Mouse (Mus musculus) liver, embryonic 16.5 days (tissue): ENCODE results near the gene Gm17606. TPM values are rescaled to one million over a fixed set of nuclear protein-coding genes. Genes with fewer than 3 reads are reported as not detected.
A peak's percentile ranks its signal among the peaks of the same experiment; 100 is the strongest.
"Not testable (repeated sequence)": the region's sequence is repeated elsewhere in the genome, so short reads cannot be mapped to it uniquely, and the experiment has no call there.

Experiments used
- ATAC-seq: fragments of 200-750 bp; cut with Nextera tagmentation; 2 replicates; pipeline ENCODE4 v1.8.0; 2017; ENCODE audit warnings: low read depth, mild to moderate bottlenecking, moderate number of reproducible peaks, moderate library complexity
- H3K27ac ChIP-seq: fragments of 300-500 bp; sonication (generic); 2 replicates; pipeline ENCODE4 v1.5.1; 2014; ENCODE audit warnings: mild to moderate bottlenecking, low read length
- H3K27me3 ChIP-seq: fragments of 300-500 bp; sonication (generic); 2 replicates; pipeline ENCODE4 v1.6.1; 2014; ENCODE audit warnings: low read depth, low read length, mixed read lengths; ENCODE audit not compliant: control insufficient read depth, insufficient read depth
- H3K36me3 ChIP-seq: fragments of 300-500 bp; sonication (generic); 2 replicates; pipeline ENCODE4 v1.6.1; 2014; ENCODE audit warnings: mild to moderate bottlenecking; ENCODE audit not compliant: control insufficient read depth, insufficient read depth
- H3K4me1 ChIP-seq: fragments of 300-500 bp; sonication (generic); 2 replicates; pipeline ENCODE4 v1.6.1; 2014; ENCODE audit warnings: low read depth, low read length, mixed read lengths; ENCODE audit not compliant: control insufficient read depth
- H3K4me2 ChIP-seq: fragments of 300-500 bp; sonication (generic); 2 replicates; pipeline ENCODE4 v1.6.1; 2014; ENCODE audit warnings: low read depth, low read length, mixed read lengths
- H3K4me3 ChIP-seq: fragments of 300-500 bp; sonication (generic); 2 replicates; pipeline ENCODE4 v1.5.1; 2014; ENCODE audit warnings: low read depth, mild to moderate bottlenecking, low read length
- H3K9ac ChIP-seq: fragments of 300-500 bp; sonication (generic); 2 replicates; pipeline ENCODE4 v1.6.1; 2014; ENCODE audit warnings: low read depth, low read length
- H3K9me3 ChIP-seq: fragments of 300-500 bp; sonication (generic); replicated peaks from 2 replicates; pipeline ENCODE4 v1.6.1; 2016; ENCODE audit warnings: low read length; ENCODE audit not compliant: control insufficient read depth
- WGBS: fragments of 180-500 bp; shearing (Covaris S2); extraction: QIAGEN DNeasy Blood & Tissue Kit; methylation state at CpG from one replicate; pipeline ENCODE4 v1.1.7; 2014; ENCODE audit not compliant: insufficient replicate concordance; 5-methylcytosine and 5-hydroxymethylcytosine counted together
- polyA plus RNA-seq: library from polyadenylated mRNA; unstranded; fragments of >200 nt; fragmentation: Nextera tagmentation; extraction: Ambion mirVana; gene quantifications from 2 replicates; pipeline ENCODE4 v1.2.1, GENCODE M21; 2015

Gm17606 gene
- polyA plus RNA-seq, 1 experiment from 2014 or later = not detected

- H3K27ac ChIP-seq = peak overlapping the region; percentile 95
- peak; percentile 99 for ATAC-seq
- no peaks in the 10 kb centered on the region for H3K9me3 ChIP-seq
- H3K4me2 ChIP-seq = peak overlapping the region; percentile 68
- H3K27me3 ChIP-seq = no peaks in the 10 kb centered on the region
- peak overlapping the region; percentile 82 for H3K4me3 ChIP-seq
- H3K36me3 ChIP-seq = no peaks in the 10 kb centered on the region
- H3K4me1 ChIP-seq = peaks cover 30% of the 10 kb centered on the region
- peak overlapping the region; percentile 86 for H3K9ac ChIP-seq
- under 1% methylated on average over 46 of the region's 46 CpGs for WGBS
Measured at GRCm38 (mm10) chr14:54603038-54603654, 37.6 kb upstream of the Gm17606 start.

- H3K9ac ChIP-seq = no peak overlapping the region
- WGBS = 88% methylated on average over 8 of the region's 8 CpGs
Measured at GRCm38 (mm10) chr14:54603686-54604085, 37.1 kb upstream of the Gm17606 start.

GRCm38 (mm10) chr14:54605752-54606321 lies 34.9 kb upstream of the Gm17606 start, which contains the start of gene 4931414P19Rik:
Gene 4931414P19Rik (minus strand): TSS chr14:54605993.
- no peaks in the 10 kb centered on the region for H3K9me3 ChIP-seq
- peak within 1 kb of the TSS; percentile 71 for H3K4me3 ChIP-seq
- H3K9ac ChIP-seq = peak within 1 kb of the TSS; percentile 82
- H3K4me2 ChIP-seq = peak within 1 kb of the TSS; percentile 92
- H3K27me3 ChIP-seq = no peaks in the 10 kb centered on the region
- ATAC-seq = peak; percentile 49
- peaks cover 30% of the 10 kb centered on the region for H3K4me1 ChIP-seq
- peak within 1 kb of the TSS; percentile 88 for H3K27ac ChIP-seq
- 0% methylated on average over 29 of the region's 39 CpGs for WGBS
- no peaks in the 10 kb centered on the region for H3K36me3 ChIP-seq

More at GRCm38 (mm10) chr14:54603686-54604085, 37.1 kb upstream of the Gm17606 start:
- no peak for ATAC-seq
- Histone ChIP-seq H3K36me3 (no peaks in the 10 kb centered on the region), H3K4me2 (peak overlapping the region; percentile 61), H3K9me3 (no peaks in the 10 kb centered on the region), H3K4me3 (peak overlapping the region; percentile 82), H3K27ac (peak overlapping the region; percentile 95), H3K4me1 (peaks cover 30% of the 10 kb centered on the region), H3K27me3 (no peaks in the 10 kb centered on the region)

GRCm38 (mm10) chr14:54607226-54607625 lies 33.5 kb upstream of the Gm17606 start:
- Histone ChIP-seq H3K9ac (no peak overlapping the region), H3K4me1 (peaks cover 25% of the 10 kb centered on the region), H3K27ac (no peak overlapping the region), H3K27me3 (no peaks in the 10 kb centered on the region), H3K4me2 (no peak overlapping the region), H3K36me3 (no peaks in the 10 kb centered on the region), H3K9me3 (no peaks in the 10 kb centered on the region), H3K4me3 (no peak overlapping the region)
- WGBS = 72% methylated on average over 8 of the region's 8 CpGs
- no peak for ATAC-seq

GRCm38 (mm10) chr14:54609245-54609644 lies 31.5 kb upstream of the Gm17606 start:
- Histone ChIP-seq H3K9ac (no peak overlapping the region), H3K4me3 (no peak overlapping the region), H3K4me1 (peaks cover 15% of the 10 kb centered on the region), H3K36me3 (no peaks in the 10 kb centered on the region), H3K27ac (no peak overlapping the region), H3K4me2 (no peak overlapping the region), H3K9me3 (no peaks in the 10 kb centered on the region), H3K27me3 (no peaks in the 10 kb centered on the region)
- no peak for ATAC-seq
- WGBS = 70% methylated on average over 4 of the region's 4 CpGs

GRCm38 (mm10) chr14:54609962-54610361 lies 30.8 kb upstream of the Gm17606 start:
- 58% methylated on average over 4 of the region's 4 CpGs for whole genome bisulfite sequencing
- no peak for ATAC-seq

GRCm38 (mm10) chr14:54610648-54611047 lies 30.1 kb upstream of the Gm17606 start:
- H3K4me1 ChIP-seq = peaks cover 6% of the 10 kb centered on the region
- no peaks in the 10 kb centered on the region for H3K9me3 ChIP-seq
- no peak overlapping the region for H3K27ac ChIP-seq
- no peaks in the 10 kb centered on the region for H3K27me3 ChIP-seq
- no peak overlapping the region for H3K4me2 ChIP-seq
- no peaks in the 10 kb centered on the region for H3K36me3 ChIP-seq
- no peak for ATAC-seq
- WGBS = 79% methylated on average over 6 of the region's 6 CpGs
- no peak overlapping the region for H3K9ac ChIP-seq
- no peak overlapping the region for H3K4me3 ChIP-seq

More at GRCm38 (mm10) chr14:54609962-54610361, 30.8 kb upstream of the Gm17606 start:
- Histone ChIP-seq H3K9me3 (no peaks in the 10 kb centered on the region), H3K27ac (no peak overlapping the region), H3K4me3 (no peak overlapping the region), H3K27me3 (no peaks in the 10 kb centered on the region), H3K9ac (no peak overlapping the region), H3K36me3 (no peaks in the 10 kb centered on the region), H3K4me1 (peaks cover 9% of the 10 kb centered on the region), H3K4me2 (no peak overlapping the region)

- H3K36me3 ChIP-seq, H3K27me3 ChIP-seq, H3K9ac ChIP-seq, H3K27ac ChIP-seq, H3K4me2 ChIP-seq, H3K9me3 ChIP-seq, H3K4me1 ChIP-seq, ATAC-seq, H3K4me3 ChIP-seq: not testable (repeated sequence)
- WGBS = 89% methylated on average over 16 of the region's 16 CpGs
Measured at GRCm38 (mm10) chr14:54614130-54614529, 26.6 kb upstream of the Gm17606 start.

- WGBS = 86% methylated on average over 16 of the region's 16 CpGs
- Histone ChIP-seq H3K27ac (no peak overlapping the region), H3K27me3 (no peaks in the 10 kb centered on the region), H3K9me3 (no peaks in the 10 kb centered on the region), H3K9ac (no peak overlapping the region), H3K4me3 (no peak overlapping the region), H3K4me2 (0 out of 2 replicates have a peak overlapping the region, but pooled peaks have one; percentile 50), H3K4me1 (peaks cover 6% of the 10 kb centered on the region), H3K36me3 (no peaks in the 10 kb centered on the region)
- no peak for ATAC-seq
Measured at GRCm38 (mm10) chr14:54616226-54616825, 24.4 kb upstream of the Gm17606 start.
